Mouse (Mus musculus): ENCODE measurements around the gene Cyp2w1. TPM values are rescaled to one million over a fixed set of nuclear protein-coding genes. Genes with fewer than 3 reads are reported as not detected.

Cyp2w1 gene
- polyA plus RNA-seq, 1 experiment from 2014 or later: not detected

GRCm38 (mm10) chr5:139374841-139375240 lies 22.4 kb downstream of the Cyp2w1 start:
- H3K9me3 ChIP-seq (replicated peaks; ENCODE audit: control insufficient read depth, low read length): no peaks in the 10 kb centered on the region
- H3K36me3 ChIP-seq (ENCODE audit: control insufficient read depth, insufficient read depth): no peaks in the 10 kb centered on the region
- WGBS: 91% methylated on average over 2 of the region's 2 CpGs
- H3K4me1 ChIP-seq (ENCODE audit: control insufficient read depth, insufficient read depth, low read length): peaks cover 52% of the 10 kb centered on the region
- H3K27me3 ChIP-seq (ENCODE audit: control insufficient read depth, insufficient read depth, low read length): no peaks in the 10 kb centered on the region
- no peak overlapping the region for H3K4me3 ChIP-seq (ENCODE audit: low read length)
- no peak overlapping the region for H3K9ac ChIP-seq (ENCODE audit: low read length)
- no peak overlapping the region for H3K27ac ChIP-seq (ENCODE audit: low read length)
- no peak overlapping the region for H3K4me2 ChIP-seq (ENCODE audit: low read depth, low read length)
- ATAC-seq (replicated peaks; ENCODE audit: extremely low read depth, insufficient read depth, low FRiP score): no peak

GRCm38 (mm10) chr5:139377468-139378270 lies 25.3 kb downstream of the Cyp2w1 start, which contains the start of gene Gpr146:
Gene Gpr146, plus strand, starts transcription at chr5:139377697.
- Histone ChIP-seq H3K4me2 (ENCODE audit: low read depth, low read length) (peak within 1 kb of the TSS; percentile 70), H3K4me3 (ENCODE audit: low read length) (peak within 1 kb of the TSS; percentile 3), H3K27me3 (ENCODE audit: control insufficient read depth, insufficient read depth, low read length) (no peaks in the 10 kb centered on the region), H3K4me1 (ENCODE audit: control insufficient read depth, insufficient read depth, low read length) (peaks cover 51% of the 10 kb centered on the region), H3K9me3 (replicated peaks; ENCODE audit: control insufficient read depth, low read length) (no peaks in the 10 kb centered on the region), H3K27ac (ENCODE audit: low read length) (peak within 1 kb of the TSS; percentile 96), H3K36me3 (ENCODE audit: control insufficient read depth, insufficient read depth) (no peaks in the 10 kb centered on the region), H3K9ac (ENCODE audit: low read length) (peak within 1 kb of the TSS; percentile 38)
- WGBS: 8% methylated on average over 18 of the region's 18 CpGs
- ATAC-seq (replicated peaks; ENCODE audit: extremely low read depth, insufficient read depth, low FRiP score): peak; percentile 41

- H3K4me1 ChIP-seq (ENCODE audit: control insufficient read depth, insufficient read depth, low read length): peaks cover 54% of the 10 kb centered on the region
Measured at GRCm38 (mm10) chr5:139378271-139378556, 25.8 kb downstream of the Cyp2w1 start.

GRCm38 (mm10) chr5:139378986-139379629 lies 26.7 kb downstream of the Cyp2w1 start:
- no peaks in the 10 kb centered on the region for H3K27me3 ChIP-seq (ENCODE audit: control insufficient read depth, insufficient read depth, low read length)
- no peaks in the 10 kb centered on the region for H3K36me3 ChIP-seq (ENCODE audit: control insufficient read depth, insufficient read depth)
- no peaks in the 10 kb centered on the region for H3K9me3 ChIP-seq (replicated peaks; ENCODE audit: control insufficient read depth, low read length)
- H3K4me2 ChIP-seq (ENCODE audit: low read depth, low read length): peak overlapping the region; percentile 70
- peak overlapping the region; percentile 96 for H3K27ac ChIP-seq (ENCODE audit: low read length)
- H3K4me3 ChIP-seq (ENCODE audit: low read length): peak overlapping the region; percentile 71
- H3K9ac ChIP-seq (ENCODE audit: low read length): peak overlapping the region; percentile 59
- peak; percentile 46 for ATAC-seq (replicated peaks; ENCODE audit: extremely low read depth, insufficient read depth, low FRiP score)
- H3K4me1 ChIP-seq (ENCODE audit: control insufficient read depth, insufficient read depth, low read length): peaks cover 63% of the 10 kb centered on the region
- WGBS: 9% methylated on average over 21 of the region's 21 CpGs

More at GRCm38 (mm10) chr5:139378271-139378556, 25.8 kb downstream of the Cyp2w1 start:
- H3K4me2 ChIP-seq (ENCODE audit: low read depth, low read length): peak overlapping the region; percentile 70
- H3K4me3 ChIP-seq (ENCODE audit: low read length): no peak overlapping the region
- H3K27ac ChIP-seq (ENCODE audit: low read length): peak overlapping the region; percentile 96
- H3K36me3 ChIP-seq (ENCODE audit: control insufficient read depth, insufficient read depth): no peaks in the 10 kb centered on the region
- no peaks in the 10 kb centered on the region for H3K27me3 ChIP-seq (ENCODE audit: control insufficient read depth, insufficient read depth, low read length)
- H3K9ac ChIP-seq (ENCODE audit: low read length): peak overlapping the region; percentile 37
- H3K9me3 ChIP-seq (replicated peaks; ENCODE audit: control insufficient read depth, low read length): no peaks in the 10 kb centered on the region
- 57% methylated on average over 7 of the region's 7 CpGs for WGBS
- no peak for ATAC-seq (replicated peaks; ENCODE audit: extremely low read depth, insufficient read depth, low FRiP score)

- ATAC-seq (replicated peaks; ENCODE audit: extremely low read depth, insufficient read depth, low FRiP score): no peak
- WGBS: 15% methylated on average over 8 of the region's 8 CpGs
- H3K4me2 ChIP-seq (ENCODE audit: low read depth, low read length): peak overlapping the region; percentile 70
- H3K4me1 ChIP-seq (ENCODE audit: control insufficient read depth, insufficient read depth, low read length): peaks cover 70% of the 10 kb centered on the region
- H3K9ac ChIP-seq (ENCODE audit: low read length): peak overlapping the region; percentile 59
- no peaks in the 10 kb centered on the region for H3K36me3 ChIP-seq (ENCODE audit: control insufficient read depth, insufficient read depth)
- H3K27me3 ChIP-seq (ENCODE audit: control insufficient read depth, insufficient read depth, low read length): no peaks in the 10 kb centered on the region
- H3K4me3 ChIP-seq (ENCODE audit: low read length): peak overlapping the region; percentile 71
- no peaks in the 10 kb centered on the region for H3K9me3 ChIP-seq (replicated peaks; ENCODE audit: control insufficient read depth, low read length)
- H3K27ac ChIP-seq (ENCODE audit: low read length): peak overlapping the region; percentile 96
Measured at GRCm38 (mm10) chr5:139379771-139380384, 27.5 kb downstream of the Cyp2w1 start.

- WGBS: 1% methylated on average over 72 of the region's 73 CpGs
- Histone ChIP-seq H3K4me1 (ENCODE audit: control insufficient read depth, insufficient read depth, low read length) (peaks cover 75% of the 10 kb centered on the region), H3K36me3 (ENCODE audit: control insufficient read depth, insufficient read depth) (no peaks in the 10 kb centered on the region), H3K27me3 (ENCODE audit: control insufficient read depth, insufficient read depth, low read length) (no peaks in the 10 kb centered on the region), H3K27ac (ENCODE audit: low read length) (peak overlapping the region; percentile 96), H3K4me3 (ENCODE audit: low read length) (peak overlapping the region; percentile 71), H3K9me3 (replicated peaks; ENCODE audit: control insufficient read depth, low read length) (no peaks in the 10 kb centered on the region), H3K9ac (ENCODE audit: low read length) (peak overlapping the region; percentile 82), H3K4me2 (ENCODE audit: low read depth, low read length) (peak overlapping the region; percentile 70)
- ATAC-seq (replicated peaks; ENCODE audit: extremely low read depth, insufficient read depth, low FRiP score): peak; percentile 76
Measured at GRCm38 (mm10) chr5:139380385-139381248, 28.2 kb downstream of the Cyp2w1 start.

- Histone ChIP-seq H3K9ac (ENCODE audit: low read length) (peak overlapping the region; percentile 82), H3K4me2 (ENCODE audit: low read depth, low read length) (peak overlapping the region; percentile 70), H3K4me1 (ENCODE audit: control insufficient read depth, insufficient read depth, low read length) (peaks cover 76% of the 10 kb centered on the region), H3K9me3 (replicated peaks; ENCODE audit: control insufficient read depth, low read length) (no peaks in the 10 kb centered on the region), H3K36me3 (ENCODE audit: control insufficient read depth, insufficient read depth) (no peaks in the 10 kb centered on the region), H3K27ac (ENCODE audit: low read length) (peak overlapping the region; percentile 97), H3K27me3 (ENCODE audit: control insufficient read depth, insufficient read depth, low read length) (no peaks in the 10 kb centered on the region), H3K4me3 (ENCODE audit: low read length) (peak overlapping the region; percentile 71)
- 53% methylated on average over 18 of the region's 18 CpGs for WGBS
- no peak for ATAC-seq (replicated peaks; ENCODE audit: extremely low read depth, insufficient read depth, low FRiP score)
Measured at GRCm38 (mm10) chr5:139381586-139382513, 29.4 kb downstream of the Cyp2w1 start.

GRCm38 (mm10) chr5:139382760-139383159 lies 30.3 kb downstream of the Cyp2w1 start:
- Histone ChIP-seq H3K4me1 (ENCODE audit: control insufficient read depth, insufficient read depth, low read length) (peaks cover 71% of the 10 kb centered on the region), H3K4me3 (ENCODE audit: low read length) (peak overlapping the region; percentile 71), H3K36me3 (ENCODE audit: control insufficient read depth, insufficient read depth) (no peaks in the 10 kb centered on the region), H3K27me3 (ENCODE audit: control insufficient read depth, insufficient read depth, low read length) (no peaks in the 10 kb centered on the region), H3K9me3 (replicated peaks; ENCODE audit: control insufficient read depth, low read length) (no peaks in the 10 kb centered on the region), H3K4me2 (ENCODE audit: low read depth, low read length) (peak overlapping the region; percentile 70), H3K27ac (ENCODE audit: low read length) (peak overlapping the region; percentile 97), H3K9ac (ENCODE audit: low read length) (peak overlapping the region; percentile 82)
- WGBS: 15% methylated on average over 8 of the region's 8 CpGs
- peak; percentile 51 for ATAC-seq (replicated peaks; ENCODE audit: extremely low read depth, insufficient read depth, low FRiP score)
